8 mouse cellular contexts compared by ENCODE assay signal in genomic region chr9:53673571-53673970, GRCm38 (mm10). TPM values are rescaled to one million over a fixed set of nuclear protein-coding genes. Genes with fewer than 3 reads are reported as not detected.
A peak's percentile ranks its signal among the peaks of the same experiment; 100 is the strongest.
DNase-seq lines count a peak whose midpoint lies in the region; ATAC-seq lines count a peak whose summit lies in the region.

No protein-coding gene starts in this region.

- H3K4me1 ChIP-seq in heart, embryonic 11.5 days (ENCODE audit: control insufficient read depth, insufficient read depth, low read length), result no peaks in the 10 kb centered on the region

- no peak overlapping the region for H3K9ac ChIP-seq in heart, embryonic 11.5 days (ENCODE audit: low read depth, low read length)

- WGBS in heart, embryonic 11.5 days (ENCODE audit: insufficient replicate concordance), result 27% methylated on average over 3 of the region's 3 CpGs

- H3K9me3 ChIP-seq in heart, embryonic 11.5 days (replicated peaks; ENCODE audit: control insufficient read depth, low read length), result no peaks in the 10 kb centered on the region; the same call in 1 of the 2 replicates

- DNase-seq in heart, adult 11 months, result peak; percentile 93
- peak; percentile 48 for DNase-seq in WW6 (ENCODE audit: low read depth, low spot score)
- peak; percentile 72 to 81 for DNase-seq in cerebellum, postnatal 36 days
- peak; percentile 77 for DNase-seq in heart, adult 8-10 months (ENCODE audit: low spot score)
- DNase-seq in layer of hippocampus, postnatal 10 days (ENCODE audit: low spot score in 2 of 2), result peak; percentile 61 to 72
- DNase-seq in lung, postnatal 14 days, result peak; percentile 86
- DNase-seq in skeletal muscle tissue, adult 2 months (ENCODE audit: low read depth, low spot score), result peak; percentile 76

- ATAC-seq in heart, embryonic 11.5 days (replicated peaks; ENCODE audit: insufficient number of reproducible peaks, low FRiP score, low TSS enrichment), result no peak

- no peak overlapping the region for H3K4me3 ChIP-seq in heart, embryonic 11.5 days (ENCODE audit: low read depth, low read length)

- no peaks in the 10 kb centered on the region for H3K27me3 ChIP-seq in heart, embryonic 11.5 days (ENCODE audit: control insufficient read depth, insufficient read depth, low read length)

- H3K36me3 ChIP-seq in heart, embryonic 11.5 days (ENCODE audit: control insufficient read depth, insufficient read depth, low read length), result no peaks in the 10 kb centered on the region

- no peak overlapping the region for H3K4me2 ChIP-seq in heart, embryonic 11.5 days

- no peak overlapping the region for H3K27ac ChIP-seq in heart, embryonic 11.5 days (ENCODE audit: low read depth, low read length)

RNA-seq across cellular contexts. Expression of gene Cul5, which starts 3.8 kb away (rescaled TPM):
- polyA plus RNA-seq in heart, embryonic 11.5 days (2014; fragmentation: Nextera tagmentation; extraction: Ambion mirVana), result 29.6 and 30.0 TPM in 2 replicates
- total RNA-seq in heart, adult 8-10 months (2022), result 10 to 100 TPM; 45.1 to 55.8 (median 49.8) TPM
- total RNA-seq in layer of hippocampus, postnatal 10 days (2021), result 10 to 100 TPM; 58.0 TPM

RNA-seq across cellular contexts. Expression of gene Rab39, which starts 32.5 kb away (rescaled TPM):
- 0.27 and 0.63 TPM in 2 replicates for polyA plus RNA-seq in heart, embryonic 11.5 days (2014; fragmentation: Nextera tagmentation; extraction: Ambion mirVana)
- under 1 TPM in 3 of 4 experiments, not detected in 1; 0.12 to 0.29 (median 0.16) TPM for total RNA-seq in heart, adult 8-10 months (2022)
- total RNA-seq in layer of hippocampus, postnatal 10 days (2021), result 1 to 10 TPM; 1.8 to 1.9 TPM
